Mouse (Mus musculus) kidney, embryonic 15.5 days (tissue): ENCODE measurements around the gene Ank3. TPM values are rescaled to one million over a fixed set of nuclear protein-coding genes. Genes with fewer than 3 reads are reported as not detected.

Experiments used
- ATAC-seq: fragments of 200-750 bp; cut with Nextera tagmentation; replicated peaks from 2 replicates; pipeline ENCODE4 v1.8.0; 2017; ENCODE audit warnings: moderate TSS enrichment; ENCODE audit not compliant: low FRiP score
- H3K27ac ChIP-seq: fragments of 300-500 bp; sonication (generic); 2 replicates; pipeline ENCODE4 v1.5.1; 2015; ENCODE audit warnings: mild to moderate bottlenecking, inconsistent platforms
- H3K27me3 ChIP-seq: fragments of 300-500 bp; sonication (generic); 2 replicates; pipeline ENCODE4 v1.6.1; 2015; ENCODE audit warnings: inconsistent platforms
- H3K36me3 ChIP-seq: fragments of 300-500 bp; sonication (generic); 2 replicates; pipeline ENCODE4 v1.6.1; 2015; ENCODE audit warnings: inconsistent platforms
- H3K4me1 ChIP-seq: fragments of 300-500 bp; sonication (generic); 2 replicates; pipeline ENCODE4 v1.6.1; 2015; ENCODE audit warnings: inconsistent platforms
- H3K4me2 ChIP-seq: fragments of 300-500 bp; sonication (generic); 2 replicates; pipeline ENCODE4 v1.6.1; 2015; ENCODE audit warnings: moderate library complexity, mild to moderate bottlenecking, inconsistent platforms
- H3K4me3 ChIP-seq: fragments of 300-500 bp; sonication (generic); replicated peaks from 2 replicates; pipeline ENCODE4 v1.5.1; 2015; ENCODE audit warnings: mild to moderate bottlenecking, inconsistent platforms
- H3K9ac ChIP-seq: fragments of 300-500 bp; sonication (generic); 2 replicates; pipeline ENCODE4 v1.6.1; 2015; ENCODE audit warnings: mild to moderate bottlenecking, inconsistent platforms
- H3K9me3 ChIP-seq: fragments of 300-500 bp; sonication (generic); replicated peaks from 2 replicates; pipeline ENCODE4 v1.6.1; 2016; ENCODE audit warnings: inconsistent platforms
- WGBS: fragments of 180-500 bp; shearing (Covaris S2); methylation state at CpG from one replicate; pipeline ENCODE4 v1.1.7; 2015; ENCODE audit warnings: mixed read lengths; 5-methylcytosine and 5-hydroxymethylcytosine counted together
- polyA plus RNA-seq: library from polyadenylated mRNA; unstranded; fragments of >200 nt; fragmentation: Nextera tagmentation; extraction: Ambion mirVana; gene quantifications from 2 replicates; pipeline ENCODE4 v1.2.1, GENCODE M21; 2015

Ank3 gene
- polyA plus RNA-seq, 1 experiment from 2014 or later, result 47.9 TPM

- 0 out of 2 replicates have a peak, but pooled peaks have one; percentile 33 for ATAC-seq
- Histone ChIP-seq H3K4me2 (no peak overlapping the region), H3K36me3 (no peaks in the 10 kb centered on the region), H3K27ac (0 out of 2 replicates have a peak overlapping the region, but pooled peaks have one; percentile 2), H3K9me3 (no peaks in the 10 kb centered on the region), H3K27me3 (no peaks in the 10 kb centered on the region), H3K4me3 (no peak overlapping the region), H3K9ac (no peak overlapping the region), H3K4me1 (peaks cover 42% of the 10 kb centered on the region)
- WGBS, result 57% methylated on average over 6 of the region's 6 CpGs
Measured at GRCm38 (mm10) chr10:69546643-69547042, 148.1 kb downstream of the Ank3 start.

- Histone ChIP-seq H3K9me3 (no peaks in the 10 kb centered on the region), H3K4me2 (no peak overlapping the region), H3K9ac (no peak overlapping the region), H3K27ac (peak overlapping the region; percentile 48), H3K4me3 (no peak overlapping the region), H3K27me3 (no peaks in the 10 kb centered on the region), H3K4me1 (peaks cover 41% of the 10 kb centered on the region), H3K36me3 (no peaks in the 10 kb centered on the region)
- ATAC-seq, result no peak
- WGBS, result 81% methylated on average over 3 of the region's 3 CpGs
Measured at GRCm38 (mm10) chr10:69548771-69549170, 150.2 kb downstream of the Ank3 start.

GRCm38 (mm10) chr10:69549221-69549620 is 150.6 kb downstream of the Ank3 start:
- H3K4me3 ChIP-seq, result no peak overlapping the region
- 0 out of 2 replicates have a peak, but pooled peaks have one; percentile 6 for ATAC-seq
- no peak overlapping the region for H3K4me2 ChIP-seq
- no peaks in the 10 kb centered on the region for H3K27me3 ChIP-seq
- H3K36me3 ChIP-seq, result no peaks in the 10 kb centered on the region
- H3K9me3 ChIP-seq, result no peaks in the 10 kb centered on the region
- H3K9ac ChIP-seq, result no peak overlapping the region
- peaks cover 36% of the 10 kb centered on the region for H3K4me1 ChIP-seq
- WGBS, result 68% methylated on average over 4 of the region's 4 CpGs
- H3K27ac ChIP-seq, result peak overlapping the region; percentile 48

GRCm38 (mm10) chr10:69550824-69551223 is 152.3 kb downstream of the Ank3 start:
- Histone ChIP-seq H3K4me2 (no peak overlapping the region), H3K27ac (peak overlapping the region; percentile 63), H3K4me1 (peaks cover 20% of the 10 kb centered on the region), H3K9me3 (no peaks in the 10 kb centered on the region), H3K36me3 (no peaks in the 10 kb centered on the region), H3K27me3 (no peaks in the 10 kb centered on the region), H3K9ac (no peak overlapping the region), H3K4me3 (no peak overlapping the region)
- WGBS, result 37% methylated on average over 4 of the region's 4 CpGs
- ATAC-seq, result peak; percentile 46; the same call in 1 of the 2 replicates

- Histone ChIP-seq H3K4me3 (no peak overlapping the region), H3K9ac (no peak overlapping the region), H3K4me2 (no peak overlapping the region), H3K4me1 (peaks cover 21% of the 10 kb centered on the region), H3K27me3 (no peaks in the 10 kb centered on the region), H3K36me3 (no peaks in the 10 kb centered on the region), H3K9me3 (no peaks in the 10 kb centered on the region), H3K27ac (peak overlapping the region; percentile 41; the same call in 1 of the 2 replicates)
- 36% methylated on average over 1 of the region's 1 CpGs for WGBS
- ATAC-seq, result no peak
Measured at GRCm38 (mm10) chr10:69553091-69553490, 154.5 kb downstream of the Ank3 start.

GRCm38 (mm10) chr10:69555592-69555991 is 157.0 kb downstream of the Ank3 start:
- peaks cover 8% of the 10 kb centered on the region for H3K4me1 ChIP-seq
- H3K9me3 ChIP-seq, result no peaks in the 10 kb centered on the region
- no peak for ATAC-seq
- 89% methylated on average over 4 of the region's 4 CpGs for WGBS
- no peak overlapping the region for H3K4me3 ChIP-seq
- H3K4me2 ChIP-seq, result no peak overlapping the region
- no peaks in the 10 kb centered on the region for H3K27me3 ChIP-seq
- no peaks in the 10 kb centered on the region for H3K36me3 ChIP-seq
- H3K9ac ChIP-seq, result no peak overlapping the region
- H3K27ac ChIP-seq, result no peak overlapping the region

GRCm38 (mm10) chr10:69556278-69556677 is 157.7 kb downstream of the Ank3 start:
- peaks cover 2% of the 10 kb centered on the region; the same call in 1 of the 2 replicates for H3K4me1 ChIP-seq
- no peaks in the 10 kb centered on the region for H3K36me3 ChIP-seq
- H3K4me2 ChIP-seq, result no peak overlapping the region
- no peaks in the 10 kb centered on the region for H3K27me3 ChIP-seq
- no peaks in the 10 kb centered on the region for H3K9me3 ChIP-seq
- no peak for ATAC-seq
- no peak overlapping the region for H3K27ac ChIP-seq
- no peak overlapping the region for H3K4me3 ChIP-seq
- WGBS, result 25% methylated on average over 13 of the region's 13 CpGs
- no peak overlapping the region for H3K9ac ChIP-seq

- Histone ChIP-seq H3K27me3 (no peaks in the 10 kb centered on the region), H3K36me3 (no peaks in the 10 kb centered on the region), H3K4me3 (no peak overlapping the region), H3K27ac (no peak overlapping the region), H3K9me3 (no peaks in the 10 kb centered on the region), H3K4me1 (peaks cover 14% of the 10 kb centered on the region), H3K4me2 (no peak overlapping the region), H3K9ac (no peak overlapping the region)
- WGBS, result 86% methylated on average over 1 of the region's 1 CpGs
- no peak for ATAC-seq
Measured at GRCm38 (mm10) chr10:69560237-69560636, 161.7 kb downstream of the Ank3 start.

- no peak for ATAC-seq
- Histone ChIP-seq H3K36me3 (no peaks in the 10 kb centered on the region), H3K4me3 (no peak overlapping the region), H3K27me3 (no peaks in the 10 kb centered on the region), H3K9ac (no peak overlapping the region), H3K4me1 (peaks cover 12% of the 10 kb centered on the region; the same call in 1 of the 2 replicates), H3K4me2 (no peak overlapping the region), H3K9me3 (no peaks in the 10 kb centered on the region), H3K27ac (no peak overlapping the region)
- 83% methylated on average over 3 of the region's 4 CpGs for WGBS
Measured at GRCm38 (mm10) chr10:69562931-69563330, 164.4 kb downstream of the Ank3 start.

GRCm38 (mm10) chr10:69565052-69565451 is 166.5 kb downstream of the Ank3 start:
- Histone ChIP-seq H3K4me3 (no peak overlapping the region), H3K36me3 (no peaks in the 10 kb centered on the region), H3K4me1 (peaks cover 12% of the 10 kb centered on the region; the same call in 1 of the 2 replicates), H3K9ac (no peak overlapping the region), H3K4me2 (no peak overlapping the region), H3K27me3 (no peaks in the 10 kb centered on the region), H3K9me3 (no peaks in the 10 kb centered on the region), H3K27ac (no peak overlapping the region)
- no peak for ATAC-seq
- 60% methylated on average over 4 of the region's 4 CpGs for WGBS

- H3K4me3 ChIP-seq, result no peak overlapping the region
- no peak overlapping the region for H3K27ac ChIP-seq
- H3K4me1 ChIP-seq, result peaks cover 31% of the 10 kb centered on the region
- peaks cover 4% of the 10 kb centered on the region; the same call in 1 of the 2 replicates for H3K27me3 ChIP-seq
- no peak for ATAC-seq
- 55% methylated on average over 5 of the region's 5 CpGs for WGBS
- no peaks in the 10 kb centered on the region for H3K36me3 ChIP-seq
- no peaks in the 10 kb centered on the region for H3K9me3 ChIP-seq
- no peak overlapping the region for H3K4me2 ChIP-seq
- no peak overlapping the region for H3K9ac ChIP-seq
Measured at GRCm38 (mm10) chr10:69568976-69569375, 170.4 kb downstream of the Ank3 start.

- no peak overlapping the region for H3K9ac ChIP-seq
- no peak for ATAC-seq
- no peak overlapping the region for H3K27ac ChIP-seq
- no peaks in the 10 kb centered on the region for H3K36me3 ChIP-seq
- peaks cover 37% of the 10 kb centered on the region for H3K4me1 ChIP-seq
- H3K4me3 ChIP-seq, result no peak overlapping the region
- no peak overlapping the region for H3K4me2 ChIP-seq
- peaks cover 4% of the 10 kb centered on the region; the same call in 1 of the 2 replicates for H3K27me3 ChIP-seq
- WGBS, result 49% methylated on average over 8 of the region's 8 CpGs
- no peaks in the 10 kb centered on the region for H3K9me3 ChIP-seq
Measured at GRCm38 (mm10) chr10:69569740-69570139, 171.2 kb downstream of the Ank3 start.
